Mouse (Mus musculus) liver, embryonic 14.5 days (tissue): ENCODE measurements around the gene Cers5.

Experiments
- CTCF ChIP-seq: IDR thresholded peaks from 2 replicates; pipeline ENCODE4 v1.5.1; 2016; ENCODE audit warnings: antibody characterized with exemption, low read depth, control low read depth
- EP300 ChIP-seq: IDR thresholded peaks from 2 replicates; pipeline ENCODE4 v1.6.1; 2016; ENCODE audit warnings: antibody characterized with exemption, low read depth

DNA sequence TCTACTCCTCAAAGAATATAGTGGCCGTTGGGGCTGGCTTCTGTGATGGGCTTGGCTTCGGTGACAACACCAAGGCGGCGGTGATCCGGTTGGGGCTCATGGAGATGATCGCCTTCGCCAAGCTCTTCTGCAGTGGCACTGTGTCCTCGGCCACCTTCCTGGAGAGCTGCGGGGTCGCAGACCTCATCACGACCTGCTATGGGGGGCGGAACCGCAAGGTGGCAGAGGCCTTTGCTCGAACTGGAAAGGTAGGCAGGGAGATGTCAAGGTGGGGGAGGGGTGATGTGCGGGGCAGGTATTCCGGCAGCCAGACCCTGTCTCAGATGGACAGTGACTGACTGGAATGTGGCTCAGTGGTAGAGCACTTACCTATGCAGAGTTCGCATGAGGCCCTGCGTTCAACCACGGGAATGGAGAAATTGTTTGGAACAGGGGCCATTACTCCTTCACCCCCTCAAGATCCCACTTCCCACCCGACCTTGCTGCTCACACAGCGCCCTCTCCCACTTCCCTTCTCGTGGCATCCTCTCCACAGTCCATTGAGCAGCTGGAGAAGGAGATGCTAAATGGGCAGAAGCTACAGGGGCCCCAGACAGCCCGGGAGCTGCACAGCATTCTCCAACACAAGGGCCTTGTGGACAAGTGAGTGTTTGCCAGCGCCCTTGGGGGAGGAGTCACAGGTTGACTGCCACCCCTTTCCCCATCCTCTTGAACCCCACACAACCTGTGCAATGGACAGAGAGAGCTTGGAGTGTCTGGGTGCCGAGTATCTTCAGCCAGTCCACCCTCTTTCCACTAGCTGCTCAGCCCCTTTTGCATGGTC lies 50.6 kb downstream of the Cers5 start:
- TF ChIP-seq CTCF: no peak
- TF ChIP-seq EP300: no peak
